9 mouse cellular contexts compared by ENCODE assay signal in genomic region chr10:111594651-111595050, GRCm38 (mm10).
A peak's percentile ranks its signal among the peaks of the same experiment; 100 is the strongest.
DNase-seq lines count a peak whose midpoint lies in the region; ATAC-seq and TF ChIP-seq lines count a peak whose summit lies in the region.
"Had no signal": no experiment of that assay in that cellular context is flagged by ENCODE, and none has a peak within 500 bp of the region (broad histone marks: within the 10 kb centered on the region; RNA-seq: fewer than 3 reads in every experiment).

No protein-coding gene starts in this region.

- no peak overlapping the region; the same call in 1 of the 2 replicates for H3K9ac ChIP-seq in heart, embryonic 15.5 days
- H3K9ac ChIP-seq in liver, embryonic 14.5 days (replicated peaks) = no peak overlapping the region

- no peaks in the 10 kb centered on the region for H3K9me3 ChIP-seq in heart, embryonic 15.5 days (replicated peaks)
- H3K9me3 ChIP-seq in liver, embryonic 14.5 days (ENCODE audit: control insufficient read depth, low read length) = no peaks in the 10 kb centered on the region

- peak overlapping the region; percentile 75 for H3K27ac ChIP-seq in heart, embryonic 15.5 days
- no peak overlapping the region for H3K27ac ChIP-seq in liver, embryonic 14.5 days

- no peaks in the 10 kb centered on the region for H3K36me3 ChIP-seq in heart, embryonic 15.5 days
- no peaks in the 10 kb centered on the region for H3K36me3 ChIP-seq in liver, embryonic 14.5 days (replicated peaks; ENCODE audit: control insufficient read depth, insufficient read depth, low read depth)

- no peak for TF ChIP-seq CTCF in liver, embryonic 14.5 days (IDR thresholded peaks at IDR 0.05; ENCODE audit: low read depth)

- peaks cover 37% of the 10 kb centered on the region for H3K4me1 ChIP-seq in heart, embryonic 15.5 days (replicated peaks)
- H3K4me1 ChIP-seq in liver, embryonic 14.5 days (replicated peaks; ENCODE audit: control insufficient read depth in 2 of 2, insufficient read depth in 2 of 2, low read length in 1 of 2) = peaks cover 17 to 36% of the 10 kb centered on the region in 2 experiments

- DNase-seq in gastrocnemius, postnatal 10 days = peak; percentile 19
- no peak for DNase-seq in gastrocnemius, adult 8-10 months (ENCODE audit: low spot score in 2 of 2)
- peak; percentile 53 for DNase-seq in MN1 (ENCODE audit: low spot score)
- no peak for DNase-seq in liver, embryonic 14.5 days (ENCODE audit: low read depth in 3 of 3, low spot score in 3 of 3)
- DNase-seq in spleen, adult 18-20 months = no peak
- no peak for DNase-seq in thymus, postnatal 14 days
- no peak for DNase-seq in left cerebral cortex, adult 9 months (ENCODE audit: low spot score in 2 of 2)

- 16% methylated on average over 10 of the region's 10 CpGs for WGBS in heart, embryonic 15.5 days
- 39% methylated on average over 10 of the region's 10 CpGs for WGBS in liver, embryonic 14.5 days (ENCODE audit: insufficient replicate concordance)

- H3K27me3 ChIP-seq in heart, embryonic 15.5 days = 0 out of 2 replicates have a peak, but pooled peaks cover 3% of the 10 kb centered on the region
- no peaks in the 10 kb centered on the region for H3K27me3 ChIP-seq in liver, embryonic 14.5 days (ENCODE audit: control insufficient read depth, insufficient read depth, low read length)
- H3K27me3 ChIP-seq: megakaryocyte, embryonic 14.5 days had no signal

- H3K4me2 ChIP-seq in heart, embryonic 15.5 days = peak overlapping the region; percentile 56
- H3K4me2 ChIP-seq in liver, embryonic 14.5 days (ENCODE audit: low read depth) = peak overlapping the region; percentile 63

- ATAC-seq in heart, embryonic 15.5 days (replicated peaks; ENCODE audit: insufficient number of reproducible peaks, insufficient read depth, low FRiP score, low read depth) = peak; percentile 88
- no peak for ATAC-seq in liver, embryonic 14.5 days (ENCODE audit: insufficient read depth)

- no peak for TF ChIP-seq EP300 in liver, embryonic 14.5 days (IDR thresholded peaks at IDR 0.05; ENCODE audit: low read depth)

- H3K4me3 ChIP-seq in heart, embryonic 15.5 days = peak overlapping the region; percentile 21
- H3K4me3 ChIP-seq in liver, embryonic 14.5 days (ENCODE audit: insufficient read depth in 1 of 2, low read depth in 2 of 2, low read length in 2 of 2) = peak overlapping the region; percentile 23 to 64
- H3K4me3 ChIP-seq: megakaryocyte, embryonic 14.5 days had no signal

Comparison
In these comparisons a context has a peak if more than half of its experiments do, and no peak if none do; other contexts are left out.
1. DNase-seq: peak in gastrocnemius, postnatal 10 days (single experiment) and MN1 (single experiment); none in gastrocnemius, adult 8-10 months (0 of 2), liver, embryonic 14.5 days (0 of 3), spleen, adult 18-20 months (0 of 2), thymus, postnatal 14 days (single experiment) and left cerebral cortex, adult 9 months (0 of 2).